Mouse (Mus musculus) kidney, embryonic 14.5 days (tissue): Measurements from ENCODE around the gene Ubac1. TPM values are rescaled to one million over a fixed set of nuclear protein-coding genes. Genes with fewer than 3 reads are reported as not detected.

Experiments
- ATAC-seq: fragments of 200-750 bp; cut with Nextera tagmentation; 2 replicates; pipeline ENCODE4 v1.8.0; 2017; ENCODE audit warnings: moderate number of reproducible peaks, mild to moderate bottlenecking, moderate TSS enrichment, moderate library complexity; ENCODE audit not compliant: low FRiP score, low TSS enrichment
- H3K27ac ChIP-seq: fragments of 300-500 bp; sonication (generic); 2 replicates; pipeline ENCODE4 v1.5.1; 2014; ENCODE audit warnings: low read depth, mild to moderate bottlenecking, low read length, moderate library complexity, mixed read lengths
- H3K27me3 ChIP-seq: fragments of 300-500 bp; sonication (generic); 2 replicates; pipeline ENCODE4 v1.6.1; 2014; ENCODE audit warnings: mild to moderate bottlenecking, low read length; ENCODE audit not compliant: control insufficient read depth, insufficient read depth
- H3K36me3 ChIP-seq: fragments of 300-500 bp; sonication (generic); 2 replicates; pipeline ENCODE4 v1.6.1; 2014; ENCODE audit warnings: low read length, mixed read lengths; ENCODE audit not compliant: control insufficient read depth, insufficient read depth
- H3K4me1 ChIP-seq: fragments of 300-500 bp; sonication (generic); 2 replicates; pipeline ENCODE4 v1.6.1; 2014; ENCODE audit warnings: low read length, mixed read lengths; ENCODE audit not compliant: control insufficient read depth, insufficient read depth
- H3K4me2 ChIP-seq: fragments of 300-500 bp; sonication (generic); replicated peaks from 2 replicates; pipeline ENCODE4 v1.6.1; 2014; ENCODE audit warnings: low read depth, mild to moderate bottlenecking, low read length
- H3K4me3 ChIP-seq: fragments of 300-500 bp; sonication (generic); 2 replicates; pipeline ENCODE4 v1.5.1; 2014; ENCODE audit warnings: mild to moderate bottlenecking, low read length
- H3K9ac ChIP-seq: fragments of 300-500 bp; sonication (generic); 2 replicates; pipeline ENCODE4 v1.6.1; 2014; ENCODE audit warnings: low read depth, mild to moderate bottlenecking, low read length, moderate library complexity
- H3K9me3 ChIP-seq: fragments of 300-500 bp; sonication (generic); 2 replicates; pipeline ENCODE4 v1.6.1; 2016; ENCODE audit warnings: low read length; ENCODE audit not compliant: control insufficient read depth
- WGBS: fragments of 180-500 bp; shearing (Covaris S2); extraction: QIAGEN DNeasy Blood & Tissue Kit; methylation state at CpG from one replicate; pipeline ENCODE4 v1.1.7; 2014; 5-methylcytosine and 5-hydroxymethylcytosine counted together
- polyA plus RNA-seq: library from polyadenylated mRNA; unstranded; fragments of >200 nt; fragmentation: Nextera tagmentation; extraction: Ambion mirVana; gene quantifications from 2 replicates; pipeline ENCODE4 v1.2.1, GENCODE M21; 2014

Ubac1 gene
- polyA plus RNA-seq, result 80.0 and 94.3 TPM in 2 replicates

DNA sequence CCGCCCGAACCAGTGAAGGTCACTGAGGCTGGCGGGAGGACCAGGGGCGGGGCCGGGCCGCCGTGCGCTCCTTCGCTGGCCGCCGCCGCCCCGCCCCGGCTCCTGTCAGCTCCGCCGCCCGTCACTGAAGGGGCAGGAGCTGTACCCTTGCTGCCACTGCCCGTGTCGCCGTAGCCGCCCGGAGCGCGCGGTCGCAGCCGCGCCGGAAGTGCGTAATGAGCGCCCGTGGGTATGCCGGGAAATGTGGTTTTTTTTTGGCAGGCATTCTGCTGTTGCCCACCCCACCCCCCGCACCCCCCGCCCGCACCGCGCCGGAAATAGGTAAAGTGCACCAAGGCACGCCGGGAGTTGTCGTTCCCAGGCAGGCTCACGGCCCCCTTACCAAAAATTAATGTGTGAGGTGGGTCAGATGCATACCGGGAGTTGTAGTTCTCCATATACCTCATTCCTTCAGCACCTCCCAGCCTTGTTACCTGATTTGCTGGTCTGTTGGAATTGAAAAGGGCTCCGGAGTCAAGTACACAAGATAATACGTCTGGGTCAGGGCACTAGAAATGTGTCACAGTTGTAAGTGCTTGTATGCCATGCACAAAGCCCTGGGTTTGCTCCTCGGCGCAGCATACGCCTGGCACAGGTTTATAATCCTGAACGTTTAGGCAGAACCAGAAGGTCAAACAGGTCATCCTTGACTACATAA, at the start of gene Ubac1:
Ubac1 (minus strand) TSS at position 187 of the 697 bp plus-strand sequence.
- Histone ChIP-seq H3K9ac (peak within 1 kb of the TSS; percentile 85), H3K27ac (peak within 1 kb of the TSS; percentile 76)
- WGBS, result 5% methylated on average over 48 of the region's 50 CpGs

DNA sequence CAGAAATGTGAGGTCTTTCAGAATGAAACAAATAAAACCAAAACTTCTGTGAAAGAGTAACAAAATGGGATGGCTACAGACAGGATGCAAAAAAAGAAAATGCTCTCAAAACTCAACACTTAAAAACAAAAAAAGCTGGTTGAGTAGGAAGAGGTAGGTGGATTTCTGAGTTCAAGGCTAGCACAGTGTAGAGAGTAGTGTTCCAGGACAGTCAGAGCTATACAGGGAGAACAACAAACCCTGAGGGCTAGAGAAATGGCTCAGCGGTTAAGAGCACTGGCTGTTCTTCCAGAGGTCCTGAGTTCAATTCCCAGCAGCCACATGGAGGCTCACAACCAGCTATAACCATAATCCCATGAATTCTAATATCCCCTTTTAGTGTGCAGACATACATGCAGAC, 47.0 kb upstream of the Ubac1 start:
- no peak overlapping the region for H3K4me2 ChIP-seq
- no peaks in the 10 kb centered on the region for H3K4me1 ChIP-seq
- no peaks in the 10 kb centered on the region for H3K27me3 ChIP-seq
- 76% methylated on average over 1 of the region's 1 CpGs for WGBS
- no peaks in the 10 kb centered on the region for H3K36me3 ChIP-seq
- ATAC-seq, result no peak
- no peak overlapping the region for H3K4me3 ChIP-seq
- H3K9me3 ChIP-seq, result no peaks in the 10 kb centered on the region
- H3K9ac ChIP-seq, result no peak overlapping the region
- no peak overlapping the region for H3K27ac ChIP-seq

More for the DNA sequence above, at the start of gene Ubac1:
- ATAC-seq, result peak; percentile 94
- H3K4me2 ChIP-seq, result peak within 1 kb of the TSS; percentile 73
- no peaks in the 10 kb centered on the region for H3K27me3 ChIP-seq
- H3K4me1 ChIP-seq, result peaks cover 11% of the 10 kb centered on the region
- peak within 1 kb of the TSS; percentile 87 for H3K4me3 ChIP-seq
- no peaks in the 10 kb centered on the region for H3K9me3 ChIP-seq
- H3K36me3 ChIP-seq, result no peaks in the 10 kb centered on the region; the same call in 1 of the 2 replicates

GRCm38 (mm10) chr2:26068175-26068574, 46.6 kb upstream of the Ubac1 start:
- ATAC-seq, result no peak
- Histone ChIP-seq H3K36me3 (no peaks in the 10 kb centered on the region), H3K27me3 (no peaks in the 10 kb centered on the region), H3K4me3 (no peak overlapping the region), H3K9ac (no peak overlapping the region), H3K27ac (no peak overlapping the region), H3K4me2 (no peak overlapping the region), H3K9me3 (no peaks in the 10 kb centered on the region), H3K4me1 (no peaks in the 10 kb centered on the region)
- 77% methylated on average over 7 of the region's 7 CpGs for WGBS

DNA sequence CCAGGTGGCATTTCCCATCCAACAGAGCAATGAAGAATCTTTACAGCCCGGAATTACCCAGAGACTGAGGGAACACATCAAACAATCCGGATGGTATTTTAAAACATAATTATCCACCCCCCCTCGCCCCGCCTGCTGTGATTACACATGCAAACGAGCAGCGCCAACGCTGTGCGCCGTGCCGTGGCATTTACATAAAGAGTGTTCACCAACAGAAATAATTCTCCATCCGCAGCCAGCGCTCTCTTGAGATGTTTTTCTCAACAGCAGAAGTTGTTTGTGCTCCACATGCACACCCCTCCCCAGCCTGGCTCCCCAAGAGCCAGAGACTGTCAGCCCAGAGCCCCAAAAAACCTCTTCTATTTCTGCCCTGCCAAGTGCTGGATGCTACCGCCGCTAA, 45.0 kb upstream of the Ubac1 start:
- Histone ChIP-seq H3K4me3 (no peak overlapping the region), H3K9me3 (no peaks in the 10 kb centered on the region), H3K27me3 (no peaks in the 10 kb centered on the region), H3K4me1 (0 out of 2 replicates have a peak, but pooled peaks cover 3% of the 10 kb centered on the region), H3K36me3 (no peaks in the 10 kb centered on the region), H3K9ac (no peak overlapping the region), H3K4me2 (no peak overlapping the region), H3K27ac (no peak overlapping the region)
- WGBS, result 49% methylated on average over 14 of the region's 14 CpGs
- no peak for ATAC-seq

DNA sequence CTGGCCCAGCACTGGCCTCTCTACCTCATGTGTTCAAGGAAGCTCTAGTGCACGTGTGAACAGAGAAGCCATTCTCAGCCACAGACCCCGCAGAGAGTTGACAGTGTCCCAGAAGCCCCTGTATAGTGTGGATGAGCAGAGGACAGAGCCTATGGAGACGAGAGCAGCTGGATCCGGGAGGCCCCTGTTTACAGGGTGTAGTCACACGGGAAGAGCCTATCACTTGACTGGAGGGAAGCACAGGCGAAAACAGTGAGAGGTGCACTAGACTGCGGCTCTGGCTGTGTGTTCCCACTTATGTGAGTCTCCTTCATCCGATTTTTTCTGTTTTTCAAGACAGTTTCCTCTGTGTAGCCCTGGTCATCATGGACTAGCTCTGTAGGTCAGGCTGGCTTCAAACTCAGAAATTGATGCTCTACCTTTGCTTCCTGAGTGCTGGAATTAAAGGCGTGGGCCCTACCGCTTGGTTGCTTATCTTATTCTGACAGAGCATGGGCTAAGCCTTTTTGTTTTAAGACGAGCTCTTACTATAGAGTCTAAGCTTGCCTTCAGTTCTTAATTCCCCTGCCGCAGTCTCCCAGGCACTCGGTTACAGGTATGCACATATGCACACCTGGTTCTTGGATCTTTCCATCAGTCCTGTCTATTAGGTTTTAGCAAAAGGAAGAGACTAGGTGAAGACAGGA, 41.3 kb upstream of the Ubac1 start:
- no peaks in the 10 kb centered on the region for H3K27me3 ChIP-seq
- no peak overlapping the region for H3K9ac ChIP-seq
- 0 out of 2 replicates have a peak, but pooled peaks cover 3% of the 10 kb centered on the region for H3K4me1 ChIP-seq
- H3K4me3 ChIP-seq, result no peak overlapping the region
- WGBS, result 79% methylated on average over 13 of the region's 13 CpGs
- no peak for ATAC-seq
- no peak overlapping the region for H3K27ac ChIP-seq
- no peaks in the 10 kb centered on the region for H3K9me3 ChIP-seq
- no peaks in the 10 kb centered on the region for H3K36me3 ChIP-seq
- no peak overlapping the region for H3K4me2 ChIP-seq

- Histone ChIP-seq H3K27ac (no peak overlapping the region), H3K9ac (no peak overlapping the region), H3K4me1 (0 out of 2 replicates have a peak, but pooled peaks cover 3% of the 10 kb centered on the region), H3K4me2 (no peak overlapping the region), H3K27me3 (no peaks in the 10 kb centered on the region), H3K4me3 (no peak overlapping the region), H3K36me3 (no peaks in the 10 kb centered on the region), H3K9me3 (no peaks in the 10 kb centered on the region)
- 70% methylated on average over 4 of the region's 4 CpGs for whole genome bisulfite sequencing
- no peak for ATAC-seq
Observed at GRCm38 (mm10) chr2:26062241-26062640, 40.7 kb upstream of the Ubac1 start.

DNA sequence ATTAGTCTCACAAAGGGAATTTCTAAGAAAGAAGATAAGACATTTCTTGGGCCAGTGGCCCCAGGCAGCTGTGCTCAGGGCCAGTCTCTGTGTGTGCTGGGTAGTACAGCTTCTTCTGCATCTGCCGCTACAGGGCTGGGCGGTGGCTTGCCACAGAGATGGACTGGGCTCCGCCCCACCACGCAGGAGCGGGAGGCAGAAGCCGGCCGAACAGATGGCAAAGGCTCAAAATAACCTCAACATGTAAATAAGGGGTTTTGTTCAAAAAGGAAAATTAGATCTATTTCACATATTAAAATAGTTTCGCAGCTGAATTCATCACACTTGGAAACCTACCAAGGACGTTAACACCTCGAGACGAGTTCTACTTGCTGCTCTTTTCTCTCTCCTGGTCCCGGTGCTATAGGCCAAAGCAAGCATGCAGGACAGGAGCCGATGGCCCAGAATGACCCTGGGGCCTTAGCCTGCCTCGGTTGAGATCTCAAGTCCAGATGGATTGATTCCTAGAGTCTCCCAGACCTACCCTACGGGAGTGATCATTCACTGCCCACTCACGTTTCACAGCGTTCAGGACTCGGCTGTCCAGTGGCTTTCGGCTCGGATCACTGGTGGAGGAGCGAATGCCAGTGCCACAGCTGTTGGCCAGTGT, 39.6 kb upstream of the Ubac1 start:
- H3K27ac ChIP-seq, result no peak overlapping the region
- no peak overlapping the region for H3K4me2 ChIP-seq
- H3K9me3 ChIP-seq, result no peaks in the 10 kb centered on the region
- 46% methylated on average over 21 of the region's 21 CpGs for WGBS
- no peak overlapping the region for H3K9ac ChIP-seq
- ATAC-seq, result no peak
- H3K36me3 ChIP-seq, result no peaks in the 10 kb centered on the region
- H3K4me1 ChIP-seq, result 0 out of 2 replicates have a peak, but pooled peaks cover 7% of the 10 kb centered on the region
- H3K27me3 ChIP-seq, result no peaks in the 10 kb centered on the region
- no peak overlapping the region for H3K4me3 ChIP-seq

- H3K4me2 ChIP-seq, result no peak overlapping the region
- ATAC-seq, result no peak
- H3K9ac ChIP-seq, result no peak overlapping the region
- no peak overlapping the region for H3K4me3 ChIP-seq
- no peaks in the 10 kb centered on the region for H3K9me3 ChIP-seq
- no peaks in the 10 kb centered on the region for H3K27me3 ChIP-seq
- H3K36me3 ChIP-seq, result no peaks in the 10 kb centered on the region
- H3K4me1 ChIP-seq, result 0 out of 2 replicates have a peak, but pooled peaks cover 10% of the 10 kb centered on the region
- WGBS, result 89% methylated on average over 7 of the region's 7 CpGs
- H3K27ac ChIP-seq, result no peak overlapping the region
Observed at GRCm38 (mm10) chr2:26057053-26057452, 35.5 kb upstream of the Ubac1 start.

DNA sequence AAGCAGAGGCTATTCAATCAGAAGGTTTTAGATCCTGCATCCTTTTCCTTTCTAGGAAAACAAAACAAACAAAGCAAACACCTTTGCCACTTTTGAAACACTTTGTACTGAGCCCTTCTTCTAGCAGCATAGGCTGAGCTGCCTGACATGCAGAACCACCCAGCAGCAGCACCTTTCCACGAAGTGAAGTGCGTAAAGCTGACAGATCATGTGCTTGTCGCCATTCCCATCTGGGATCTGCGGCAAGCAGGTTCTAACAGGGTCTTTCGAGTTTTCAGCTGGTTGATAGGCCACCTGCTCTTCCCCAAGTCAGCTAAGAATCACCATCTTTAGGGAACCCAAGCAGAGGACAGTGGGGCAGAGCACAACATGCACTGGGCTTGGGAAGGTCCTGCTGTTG, 34.7 kb upstream of the Ubac1 start:
- H3K27ac ChIP-seq, result no peak overlapping the region
- no peaks in the 10 kb centered on the region for H3K27me3 ChIP-seq
- no peak overlapping the region for H3K4me2 ChIP-seq
- no peaks in the 10 kb centered on the region for H3K36me3 ChIP-seq
- 0 out of 2 replicates have a peak, but pooled peaks cover 8% of the 10 kb centered on the region for H3K4me1 ChIP-seq
- no peaks in the 10 kb centered on the region for H3K9me3 ChIP-seq
- ATAC-seq, result no peak
- no peak overlapping the region for H3K9ac ChIP-seq
- WGBS, result 47% methylated on average over 5 of the region's 5 CpGs
- no peak overlapping the region for H3K4me3 ChIP-seq
